Comparison of ENCODE assay signal across 31 mouse cellular contexts in genomic region chr7:121906879-121907278, GRCm38 (mm10). TPM values are rescaled to one million over a fixed set of nuclear protein-coding genes. Genes with fewer than 3 reads are reported as not detected.
A peak's percentile ranks its signal among the peaks of the same experiment; 100 is the strongest.
DNase-seq lines count a peak whose midpoint lies in the region; ATAC-seq and TF ChIP-seq lines count a peak whose summit lies in the region.
"Had no signal": no experiment of that assay in that cellular context is flagged by ENCODE, and none has a peak within 500 bp of the region (broad histone marks: within the 10 kb centered on the region; RNA-seq: fewer than 3 reads in every experiment).

No protein-coding gene starts in this region.

- H3K79me2 ChIP-seq in liver, adult 2 months (ENCODE audit: control insufficient read depth, insufficient read depth, low read length): no peaks in the 10 kb centered on the region

- TF ChIP-seq EP300 in lung, postnatal 0 days (IDR thresholded peaks at IDR 0.05): no peak

- no peaks in the 10 kb centered on the region for H3K9me3 ChIP-seq in liver, embryonic 12.5 days (replicated peaks)
- no peaks in the 10 kb centered on the region for H3K9me3 ChIP-seq in lung, postnatal 0 days (ENCODE audit: low read length)
- H3K9me3 ChIP-seq: forebrain, embryonic 10.5 days; G1E; limb, embryonic 12.5 days; liver, embryonic 13.5 days; neural tube, embryonic 13.5 days had no signal

- no peak for TF ChIP-seq CTCF in liver, adult 2 months (IDR thresholded peaks at IDR 0.05; ENCODE audit: low read depth, low read length)
- TF ChIP-seq CTCF in lung, adult 2 months (IDR thresholded peaks at IDR 0.05; ENCODE audit: insufficient read depth, low read length): no peak
- no peak for TF ChIP-seq CTCF in lung, postnatal 0 days (IDR thresholded peaks at IDR 0.05)

- no peak overlapping the region for H3K4me2 ChIP-seq in liver, embryonic 12.5 days
- H3K4me2 ChIP-seq in lung, postnatal 0 days (replicated peaks; ENCODE audit: low read depth, low read length): no peak overlapping the region
- H3K4me2 ChIP-seq: heart, embryonic 13.5 days; limb, embryonic 12.5 days; liver, embryonic 13.5 days; neural tube, embryonic 13.5 days had no signal

- TF ChIP-seq POLR2A in liver, adult 2 months (IDR thresholded peaks at IDR 0.05; ENCODE audit: extremely low read depth, insufficient read depth, low read length): no peak
- TF ChIP-seq POLR2A in lung, adult 2 months (IDR thresholded peaks at IDR 0.05; ENCODE audit: borderline replicate concordance, extremely low read depth, low read depth, low read length): no peak

- WGBS in liver, adult 2 months: 23% methylated on average over 4 of the region's 4 CpGs
- WGBS in liver, embryonic 12.5 days (ENCODE audit: insufficient replicate concordance): 58% methylated on average over 4 of the region's 4 CpGs
- 48% methylated on average over 4 of the region's 4 CpGs for WGBS in lung, adult 2 months
- WGBS in lung, postnatal 0 days: 47% methylated on average over 4 of the region's 4 CpGs

- no peak overlapping the region for H3K4me3 ChIP-seq in liver, adult 2 months (ENCODE audit: insufficient read depth, low read depth, low read length)
- H3K4me3 ChIP-seq in liver, embryonic 12.5 days: no peak overlapping the region
- H3K4me3 ChIP-seq in lung, adult 2 months (replicated peaks; ENCODE audit: extremely low read depth, low read depth, low read length): no peak overlapping the region
- H3K4me3 ChIP-seq in lung, postnatal 0 days (ENCODE audit: low read depth, low read length): no peak overlapping the region
- H3K4me3 ChIP-seq: forebrain, embryonic 10.5 days; heart, adult 2 months; heart, embryonic 13.5 days; limb, embryonic 12.5 days; liver, embryonic 13.5 days; myocyte; neural tube, embryonic 13.5 days had no signal

- intact Hi-C loops in left cerebral cortex, postnatal 25 days (cut with DNase I): no loop called here

- no peak for ATAC-seq in liver, embryonic 12.5 days
- ATAC-seq in lung, postnatal 0 days: peak; percentile 79
- ATAC-seq: forebrain, postnatal 0 days; hindbrain, postnatal 0 days; midbrain, embryonic 16.5 days; Patski had no signal

- no peak overlapping the region for H3K9ac ChIP-seq in liver, adult 2 months (ENCODE audit: low read depth, low read length)
- H3K9ac ChIP-seq in liver, embryonic 12.5 days: no peak overlapping the region
- H3K9ac ChIP-seq in lung, postnatal 0 days (replicated peaks; ENCODE audit: low read depth): no peak overlapping the region
- H3K9ac ChIP-seq: forebrain, postnatal 0 days; heart, embryonic 13.5 days; limb, embryonic 12.5 days; liver, embryonic 13.5 days; neural tube, embryonic 13.5 days had no signal

- H3K27ac ChIP-seq in liver, adult 2 months (replicated peaks; ENCODE audit: insufficient read depth, low read depth, low read length): no peak overlapping the region
- no peak overlapping the region for H3K27ac ChIP-seq in liver, embryonic 12.5 days
- no peak overlapping the region; the same call in 1 of the 2 replicates for H3K27ac ChIP-seq in lung, postnatal 0 days (ENCODE audit: low read length)
- H3K27ac ChIP-seq: forebrain, embryonic 10.5 days; heart, adult 2 months; heart, embryonic 13.5 days; hindbrain, postnatal 0 days; limb, embryonic 12.5 days; liver, embryonic 13.5 days; neural tube, embryonic 13.5 days had no signal

- peaks cover 8% of the 10 kb centered on the region for H3K4me1 ChIP-seq in liver, adult 2 months (ENCODE audit: control insufficient read depth, insufficient read depth, low read length)
- no peaks in the 10 kb centered on the region for H3K4me1 ChIP-seq in liver, embryonic 12.5 days
- no peaks in the 10 kb centered on the region for H3K4me1 ChIP-seq in lung, adult 2 months (ENCODE audit: control insufficient read depth, insufficient read depth, low read length)
- peaks cover 2% of the 10 kb centered on the region; the same call in 1 of the 2 replicates for H3K4me1 ChIP-seq in lung, postnatal 0 days (ENCODE audit: insufficient read depth, low read depth, low read length)
- H3K4me1 ChIP-seq: limb, embryonic 12.5 days; liver, embryonic 13.5 days; neural tube, embryonic 13.5 days had no signal

- no peaks in the 10 kb centered on the region for H3K36me3 ChIP-seq in liver, adult 2 months (ENCODE audit: control insufficient read depth, insufficient read depth, low read length)
- no peaks in the 10 kb centered on the region for H3K36me3 ChIP-seq in liver, embryonic 12.5 days
- H3K36me3 ChIP-seq in lung, postnatal 0 days (ENCODE audit: insufficient read depth, low read length): no peaks in the 10 kb centered on the region
- H3K36me3 ChIP-seq: forebrain, embryonic 10.5 days; G1E; heart, embryonic 13.5 days; limb, embryonic 12.5 days; liver, embryonic 13.5 days; neural tube, embryonic 13.5 days had no signal

- no peaks in the 10 kb centered on the region for H3K27me3 ChIP-seq in liver, adult 2 months (ENCODE audit: control insufficient read depth, insufficient read depth, low read length)
- no peaks in the 10 kb centered on the region for H3K27me3 ChIP-seq in liver, embryonic 12.5 days (replicated peaks)
- H3K27me3 ChIP-seq in lung, postnatal 0 days (replicated peaks; ENCODE audit: insufficient read depth, low read length): no peaks in the 10 kb centered on the region
- H3K27me3 ChIP-seq: CH12.LX; heart, embryonic 13.5 days; limb, embryonic 12.5 days; liver, embryonic 13.5 days; neural tube, embryonic 13.5 days; Patski had no signal

- peak; percentile 20 to 24 for DNase-seq in cerebellum, adult 18-20 months
- DNase-seq in cerebellum, adult 9-10 months: no peak
- DNase-seq in liver, adult 2 months (ENCODE audit: extremely low read depth, low read depth, low spot score): peak; percentile 32
- peak; percentile 38 for DNase-seq in lung, adult 2 months
- peak; percentile 51 for DNase-seq in lung, postnatal 0 days (ENCODE audit: low spot score)
- no peak for DNase-seq in thymus, postnatal 4 days
- no peak for DNase-seq in left cerebral cortex, postnatal 25 days (ENCODE audit: low spot score in 2 of 2)
- DNase-seq: B cell, adult 2 months; forebrain, postnatal 0 days; gastrocnemius, postnatal 36 days; kidney, adult 11 months; layer of hippocampus, postnatal 36 days; liver, embryonic 13.5 days; retina, postnatal 1 day; thymus, adult 18-20 months had no signal

RNA-seq across cellular contexts. Expression of gene Scnn1b, which starts 42.0 kb away (rescaled TPM):
- not detected in 2 replicates for total RNA-seq in liver, adult 2 months (2014; rRNA removed)
- polyA plus RNA-seq in liver, adult 2 months (2012; rRNA removed): 0.05 TPM in 1 of 2 replicates, not detected in the other
- 0.07 TPM in 1 of 2 replicates, not detected in the other for polyA plus RNA-seq in liver, embryonic 12.5 days (2016; fragmentation: Nextera tagmentation; extraction: Ambion mirVana)
- polyA plus RNA-seq in lung, adult 2 months (2012; rRNA removed): 135 and 179 TPM in 2 replicates
- 76.3 and 79.1 TPM in 2 replicates for polyA plus RNA-seq in lung, postnatal 0 days (2015; fragmentation: Nextera tagmentation; extraction: Ambion mirVana)
- total RNA-seq in left cerebral cortex, postnatal 25 days (2021): not detected
- total RNA-seq: gastrocnemius, postnatal 36 days; heart, adult 2 months; layer of hippocampus, adult 8-10 months; left cerebral cortex, postnatal 10 days; megakaryocyte-erythroid progenitor cell, adult 5-6 weeks had no signal
- polyA plus RNA-seq: forebrain, embryonic 10.5 days; G1E; limb, embryonic 12.5 days; liver, embryonic 13.5 days; myocyte; neural tube, embryonic 13.5 days; spleen, adult 2 months had no signal

Comparison
In these comparisons a context has a peak if more than half of its experiments do, and no peak if none do; other contexts are left out.
1. DNase-seq: peak in cerebellum, adult 18-20 months (2 of 2), liver, adult 2 months (single experiment), lung, adult 2 months (single experiment) and lung, postnatal 0 days (single experiment); none in cerebellum, adult 9-10 months (single experiment), thymus, postnatal 4 days (single experiment) and left cerebral cortex, postnatal 25 days (0 of 2).
2. RNA of gene Scnn1b, which starts 42.0 kb away (polyA plus RNA-seq): 135 to 179 TPM in lung, adult 2 months and 76.3 to 79.1 TPM in lung, postnatal 0 days; 0.07 TPM in liver, embryonic 12.5 days and 0.05 TPM in liver, adult 2 months; every median in the first group is over 10 times any median in the second.